Mouse (Mus musculus) ES-E14 (cell line): ENCODE measurements around the gene Celsr1. TPM values are rescaled to one million over a fixed set of nuclear protein-coding genes. Genes with fewer than 3 reads are reported as not detected.

Source experiments
- DNase-seq: peaks from one replicate; pipeline ENCODE4 v3.0.0-alpha.2; 2013; ENCODE audit warnings: low read depth, low spot score
- H3K27ac ChIP-seq: 2 replicates; pipeline ENCODE4 v1.5.1; 2012; ENCODE audit warnings: low read depth, mild to moderate bottlenecking, low read length, moderate library complexity, mixed read lengths; ENCODE audit not compliant: poor library complexity, insufficient read depth, severe bottlenecking
- H3K36me3 ChIP-seq: 2 replicates; pipeline ENCODE4 v1.6.1; 2012; ENCODE audit warnings: mild to moderate bottlenecking, low read length, moderate library complexity, mixed read lengths; ENCODE audit not compliant: control insufficient read depth, poor library complexity, insufficient read depth, severe bottlenecking
- H3K4me1 ChIP-seq, 2 experiments: fragments of 150-350 bp in 1 of 2; sonication (generic) in 1 of 2; 2 replicates each; pipeline ENCODE4 v1.6.1; 2012; ENCODE audit warnings: low read length in 2 of 2, mild to moderate bottlenecking in 1 of 2, mixed read lengths in 1 of 2; ENCODE audit not compliant: control insufficient read depth in 2 of 2, insufficient read depth in 2 of 2, poor library complexity in 1 of 2
- H3K4me3 ChIP-seq, 2 experiments: fragments of 150-350 bp in 1 of 2; sonication (generic) in 1 of 2; 2 replicates each; pipeline ENCODE4 v1.5.1; 2012; ENCODE audit warnings: low read length in 2 of 2, low read depth in 1 of 2, mild to moderate bottlenecking in 1 of 2, mixed read lengths in 1 of 2; ENCODE audit not compliant: insufficient read depth in 1 of 2, poor library complexity in 1 of 2, severe bottlenecking in 1 of 2
- H3K9ac ChIP-seq: 2 replicates; pipeline ENCODE4 v1.6.1; 2012; ENCODE audit warnings: low read depth, mild to moderate bottlenecking, low read length, mixed read lengths; ENCODE audit not compliant: poor library complexity, insufficient read depth, severe bottlenecking
- H3K9me3 ChIP-seq: fragments of 150-350 bp; sonication (generic); 2 replicates; pipeline ENCODE4 v1.6.1; 2012; ENCODE audit warnings: low read depth, mild to moderate bottlenecking, low read length; ENCODE audit not compliant: control insufficient read depth, insufficient read depth
- CHD2 ChIP-seq: IDR thresholded peaks from 2 replicates; pipeline ENCODE4 v1.6.1; 2014; ENCODE audit warnings: mild to moderate bottlenecking, low read depth, low read length, inconsistent platforms
- HCFC1 ChIP-seq: IDR thresholded peaks from 2 replicates; pipeline ENCODE4 v1.6.1; 2012; ENCODE audit warnings: low read length, inconsistent platforms, borderline replicate concordance; ENCODE audit not compliant: insufficient read depth
- MAFK ChIP-seq: IDR thresholded peaks from 2 replicates; pipeline ENCODE4 v1.6.1; 2014; ENCODE audit warnings: mild to moderate bottlenecking, low read depth, low read length, inconsistent platforms; ENCODE audit not compliant: insufficient read depth
- ZC3H11A ChIP-seq: IDR thresholded peaks from 2 replicates; pipeline ENCODE4 v1.6.1; 2012; ENCODE audit warnings: low read depth, mild to moderate bottlenecking, inconsistent platforms, low read length, borderline replicate concordance
- ZNF384 ChIP-seq: IDR thresholded peaks from 2 replicates; pipeline ENCODE4 v1.6.1; 2012; ENCODE audit warnings: low read depth, low read length, inconsistent platforms
- in situ Hi-C, 2 experiments: fragments of 600-800 bp; cut with MboI; formaldehyde crosslinking; loops; one replicate each; pipeline ENCODE4 v1.15.1; 2025; ENCODE audit warnings: low sequenced_read_pairs in 2 of 2, inconsistent platforms in 1 of 2; ENCODE audit not compliant: unreplicated experiment in 2 of 2
- total RNA-seq: library from RNA; depleted of rRNA; stranded (reverse); fragments of 300-350 nt; gene quantifications from 2 replicates; pipeline ENCODE4 v1.2.3, GENCODE M21; 2012

Celsr1 gene
- total RNA-seq, 1 experiment: 12.6 TPM

DNA sequence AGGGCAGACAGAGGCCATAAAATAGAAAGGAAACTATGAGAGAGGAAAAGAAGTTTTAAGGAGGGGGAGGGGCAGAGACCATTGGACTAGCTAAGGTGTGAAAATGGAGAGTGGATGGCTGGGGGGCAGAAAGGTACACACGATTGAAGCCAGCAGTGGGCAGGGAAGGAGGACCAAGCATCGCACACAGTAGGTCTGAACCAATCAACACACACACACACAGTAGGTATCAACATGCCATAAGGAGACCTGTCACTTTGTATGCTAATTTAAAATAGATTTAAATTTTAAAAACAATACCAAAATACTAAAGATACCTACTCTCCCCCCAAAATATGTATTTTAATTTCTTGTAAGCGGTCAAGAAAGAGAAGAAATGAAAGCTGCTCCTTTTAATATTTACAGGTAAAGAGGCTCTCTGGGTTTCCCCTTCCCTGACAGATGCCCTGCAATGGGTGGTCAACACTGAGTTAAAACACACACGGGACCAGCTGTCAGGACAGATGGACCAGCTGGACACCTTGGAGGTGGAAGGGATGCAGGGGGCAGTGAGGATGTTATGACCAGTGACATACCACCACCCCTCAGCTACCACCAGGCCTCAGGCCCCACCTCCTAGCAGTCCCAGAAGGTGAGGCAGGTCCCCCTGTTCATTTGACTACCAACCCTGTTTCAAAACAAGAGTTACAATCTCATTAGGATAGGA lies 34.9 kb downstream of the Celsr1 start:
- TF ChIP-seq HCFC1: no peak
- no peak for TF ChIP-seq MAFK
- TF ChIP-seq ZNF384: no peak
- TF ChIP-seq CHD2: no peak
- no peak for TF ChIP-seq ZC3H11A
- Histone ChIP-seq H3K9me3 (no peaks in the 10 kb centered on the region), H3K4me3 (no peak overlapping the region), H3K36me3 (no peaks in the 10 kb centered on the region), H3K9ac (no peak overlapping the region), H3K4me1 (peaks cover 2 to 3% of the 10 kb centered on the region in 2 experiments; a peak in 1 of 4 replicates), H3K27ac (no peak overlapping the region)
- no peak for DNase-seq
- in situ Hi-C loops: no loop called here

DNA sequence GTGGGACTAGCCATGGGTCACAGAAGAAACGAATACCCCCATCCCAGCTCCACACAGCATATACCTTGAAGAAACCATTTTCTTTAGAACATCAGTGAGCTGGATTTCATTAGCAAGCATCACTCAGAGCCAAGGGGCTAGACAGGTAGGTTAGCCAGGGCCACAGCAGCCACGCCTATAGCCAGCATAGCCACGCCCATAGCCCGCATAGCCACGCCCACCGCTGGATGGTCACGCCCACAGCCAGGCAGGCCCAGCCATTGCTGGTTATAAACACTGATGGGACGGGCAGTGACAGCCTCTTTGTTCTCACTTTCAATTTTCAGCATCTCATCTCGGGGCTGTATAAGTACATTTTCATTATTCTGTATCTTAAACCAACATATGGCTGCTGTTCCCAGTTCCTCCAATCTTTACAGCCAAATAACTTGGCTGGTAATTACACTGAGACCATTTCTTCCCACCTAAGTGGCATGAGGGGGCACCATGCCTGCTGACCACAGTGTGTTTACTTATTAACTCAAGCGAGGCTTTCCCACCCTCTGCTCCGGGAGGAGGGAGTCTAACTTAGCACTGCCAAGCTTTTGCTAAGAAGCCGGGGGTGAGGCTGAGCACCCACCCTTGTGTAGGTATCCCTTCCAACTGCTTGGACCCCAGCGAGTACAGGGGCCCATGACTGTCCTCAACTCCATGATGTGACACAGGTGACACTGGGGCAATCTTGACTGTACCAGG lies 37.4 kb downstream of the Celsr1 start:
- Histone ChIP-seq H3K9ac (no peak overlapping the region), H3K36me3 (no peaks in the 10 kb centered on the region), H3K27ac (no peak overlapping the region), H3K4me3 (no peak overlapping the region), H3K4me1 (peaks cover 2 to 11% of the 10 kb centered on the region in 2 experiments; a peak in 2 of 4 replicates), H3K9me3 (no peaks in the 10 kb centered on the region)
- peak; percentile 40 for DNase-seq
- TF ChIP-seq ZNF384 (no peak), MAFK (no peak)
- in situ Hi-C loops: no loop called here

DNA sequence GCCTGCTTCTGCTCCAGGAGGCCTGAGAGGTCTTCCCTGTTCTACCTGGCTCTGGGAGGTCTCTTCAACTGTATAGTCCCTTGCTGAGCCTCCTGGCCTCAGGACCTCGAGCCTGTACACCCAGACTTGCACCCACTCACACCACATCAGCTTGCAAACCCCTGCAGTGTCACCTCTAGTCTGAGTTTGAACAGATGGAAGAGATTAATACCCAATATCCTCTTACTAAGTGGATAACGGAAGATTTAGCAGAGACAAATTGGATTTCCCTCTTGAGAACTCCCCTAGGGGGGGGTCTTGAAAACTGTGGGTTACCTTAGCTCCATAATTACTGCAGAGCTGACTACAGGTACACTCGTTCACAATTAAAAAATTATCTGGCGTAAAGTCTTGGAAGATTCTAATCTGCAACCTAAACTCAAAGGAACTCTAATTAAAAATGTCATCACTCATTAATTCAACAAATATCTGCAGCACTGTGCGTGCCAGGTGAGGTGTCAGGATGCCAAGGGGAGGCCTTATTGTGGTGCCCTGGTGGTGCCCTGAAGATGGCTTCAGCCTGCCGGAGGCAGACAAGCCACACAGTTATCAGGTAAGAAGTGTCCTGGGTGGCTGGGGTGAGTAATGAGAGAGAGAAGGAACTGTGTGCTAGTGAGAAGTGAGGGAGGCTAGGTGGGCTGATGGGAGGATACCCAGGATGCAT lies 38.5 kb downstream of the Celsr1 start:
- Histone ChIP-seq H3K36me3 (no peaks in the 10 kb centered on the region), H3K9ac (no peak overlapping the region), H3K9me3 (no peaks in the 10 kb centered on the region), H3K4me3 (no peak overlapping the region), H3K27ac (no peak overlapping the region), H3K4me1 (peaks cover 2 to 11% of the 10 kb centered on the region in 2 experiments; a peak in 2 of 4 replicates)
- no peak for TF ChIP-seq MAFK
- no peak for TF ChIP-seq ZNF384
- no peak for TF ChIP-seq HCFC1
- no peak for TF ChIP-seq ZC3H11A
- no peak for TF ChIP-seq CHD2
- in situ Hi-C loops: no loop called here
- DNase-seq: no peak

DNA sequence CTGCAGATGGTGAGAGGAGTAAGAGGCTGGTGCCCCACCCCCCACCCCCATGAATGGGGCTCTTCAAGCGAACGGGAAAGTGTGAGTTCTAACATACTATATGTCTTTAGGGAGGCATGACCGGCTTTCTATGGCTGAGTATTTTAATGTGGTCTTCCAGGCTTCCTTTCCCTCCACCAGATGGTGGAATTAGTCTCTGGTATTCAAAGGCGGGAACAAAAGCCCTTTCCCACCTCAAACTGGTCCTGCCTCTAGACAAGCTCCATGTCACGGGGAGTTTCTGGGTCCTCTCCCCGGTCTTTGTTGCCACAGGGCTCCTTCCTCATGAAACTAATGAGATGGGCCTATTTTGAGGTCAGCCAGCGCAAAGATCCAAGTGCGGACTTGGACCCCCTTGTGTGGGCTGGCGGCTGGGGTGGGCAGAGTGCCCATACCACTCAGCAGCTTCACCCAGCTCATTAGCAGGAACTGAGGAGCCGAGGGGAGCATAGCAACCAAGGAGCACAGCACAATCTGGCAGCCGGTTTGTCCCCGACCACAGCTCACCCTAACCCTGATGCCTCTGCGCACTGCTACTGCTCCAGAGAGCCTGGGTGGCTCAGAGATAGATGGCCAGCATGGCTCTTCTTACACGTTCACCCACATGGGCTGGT lies 39.5 kb downstream of the Celsr1 start:
- Histone ChIP-seq H3K27ac (no peak overlapping the region), H3K4me3 (no peak overlapping the region), H3K36me3 (no peaks in the 10 kb centered on the region), H3K9me3 (no peaks in the 10 kb centered on the region), H3K4me1 (peaks cover 2 to 11% of the 10 kb centered on the region in 2 experiments; a peak in 2 of 4 replicates), H3K9ac (no peak overlapping the region)
- no peak for DNase-seq
- TF ChIP-seq HCFC1 (no peak), CHD2 (no peak), ZC3H11A (no peak), ZNF384 (no peak), MAFK (no peak)
- in situ Hi-C loops: no loop called here
